Mouse (Mus musculus): Measurements from ENCODE around the gene Gm20388. TPM values are rescaled to one million over a fixed set of nuclear protein-coding genes. Genes with fewer than 3 reads are reported as not detected.
"Not testable (repeated sequence)": the region's sequence is repeated elsewhere in the genome, so short reads cannot be mapped to it uniquely, and the experiment has no call there.

Gene Gm20388
- total RNA-seq, 2 experiments from 2014 or later = 1.9 to 2.0 TPM

- DNase-seq = no peak
Observed at GRCm38 (mm10) chr8:123453951-123454350, 3543.3 kb downstream of the Gm20388 start.

GRCm38 (mm10) chr8:123454559-123454958 is 3543.9 kb downstream of the Gm20388 start:
- no peak for DNase-seq

GRCm38 (mm10) chr8:123463651-123464050 is 3553.0 kb downstream of the Gm20388 start:
- no peak for DNase-seq

- DNase-seq = no peak
Observed at GRCm38 (mm10) chr8:123467476-123467875, 3556.8 kb downstream of the Gm20388 start.

- not testable (repeated sequence) for DNase-seq
Observed at GRCm38 (mm10) chr8:123472991-123473390, 3562.3 kb downstream of the Gm20388 start.

GRCm38 (mm10) chr8:123474549-123474948 is 3563.9 kb downstream of the Gm20388 start:
- DNase-seq = not testable (repeated sequence)

- DNase-seq = no peak
Observed at GRCm38 (mm10) chr8:123476911-123477736, 3566.5 kb downstream of the Gm20388 start.

- DNase-seq = peak; percentile 96
Observed at GRCm38 (mm10) chr8:123477737-123478258, 3567.2 kb downstream of the Gm20388 start, which contains the start of gene Afg3l1. Gene Afg3l1, plus strand, starts transcription at chr8:123477903.

GRCm38 (mm10) chr8:123478456-123479218 is 3568.0 kb downstream of the Gm20388 start:
- DNase-seq = no peak

- peak; percentile 22 for DNase-seq
Observed at GRCm38 (mm10) chr8:123482627-123483026, 3572.0 kb downstream of the Gm20388 start.

GRCm38 (mm10) chr8:123491280-123492075 is 3580.8 kb downstream of the Gm20388 start:
- DNase-seq = no peak

GRCm38 (mm10) chr8:123492898-123493297 is 3582.3 kb downstream of the Gm20388 start:
- DNase-seq = no peak

GRCm38 (mm10) chr8:123497699-123498098 is 3587.1 kb downstream of the Gm20388 start:
- DNase-seq = no peak

- DNase-seq = no peak
Observed at GRCm38 (mm10) chr8:123498963-123499362, 3588.3 kb downstream of the Gm20388 start.

- DNase-seq = no peak
Observed at GRCm38 (mm10) chr8:123499556-123499955, 3588.9 kb downstream of the Gm20388 start.

- DNase-seq = no peak
Observed at GRCm38 (mm10) chr8:123502192-123502591, 3591.6 kb downstream of the Gm20388 start.

GRCm38 (mm10) chr8:123503801-123504467 is 3593.3 kb downstream of the Gm20388 start:
- DNase-seq = no peak

GRCm38 (mm10) chr8:123504591-123505195 is 3594.1 kb downstream of the Gm20388 start:
- no peak for DNase-seq

GRCm38 (mm10) chr8:123505267-123505666 is 3594.6 kb downstream of the Gm20388 start:
- DNase-seq = no peak

GRCm38 (mm10) chr8:123505695-123506094 is 3595.1 kb downstream of the Gm20388 start:
- DNase-seq = no peak

- no peak for DNase-seq
Observed at GRCm38 (mm10) chr8:123507153-123507552, 3596.5 kb downstream of the Gm20388 start.
